Mouse (Mus musculus): ENCODE measurements around the gene Ebp.

DNA sequence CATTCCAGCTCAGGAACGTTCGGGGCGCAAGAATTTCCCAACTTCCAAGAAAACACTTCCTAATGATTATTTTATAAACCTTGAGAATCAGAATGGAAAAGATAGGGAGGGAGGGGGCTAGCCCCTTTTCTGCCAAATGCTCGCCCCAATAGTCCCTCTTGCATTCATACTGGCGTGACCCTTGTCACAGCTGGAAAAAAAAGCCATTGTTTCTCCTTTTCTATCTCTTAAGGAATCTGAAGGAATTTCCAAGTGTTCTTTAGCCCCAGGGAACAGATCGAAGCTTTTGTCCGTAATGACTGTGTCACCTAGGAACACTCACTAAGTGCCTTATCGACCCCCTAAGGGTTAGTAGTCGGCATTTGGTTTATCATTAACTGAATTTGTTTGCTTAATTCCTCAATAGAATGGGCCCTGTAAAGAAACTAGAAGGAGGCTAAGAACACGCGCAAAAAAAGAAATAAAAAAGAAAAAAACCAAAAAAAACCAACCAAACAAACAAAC is 13.4 kb upstream of the Ebp start:
- TF ChIP-seq POLR2A (IDR thresholded peaks at IDR 0.05; ENCODE audit: insufficient read length, low read depth), result no peak
- TF ChIP-seq MAX (IDR thresholded peaks at IDR 0.05; ENCODE audit: low read depth), result no peak
